22 mouse cellular contexts compared by ENCODE assay signal in genomic region chr5:91278466-91278865, GRCm38 (mm10).
DNase-seq lines count a peak whose midpoint lies in the region; ATAC-seq and TF ChIP-seq lines count a peak whose summit lies in the region.
"Had no signal": no experiment of that assay in that cellular context is flagged by ENCODE, and none has a peak within 500 bp of the region (broad histone marks: within the 10 kb centered on the region; RNA-seq: fewer than 3 reads in every experiment).

No protein-coding gene starts in this region.

- ATAC-seq in kidney, postnatal 0 days (replicated peaks; ENCODE audit: low FRiP score, low read depth): no peak
- ATAC-seq: forebrain, embryonic 16.5 days; midbrain, embryonic 16.5 days had no signal

- WGBS in kidney, postnatal 0 days: 51% methylated on average over 3 of the region's 3 CpGs

- TF ChIP-seq EP300 in MEL (IDR thresholded peaks at IDR 0.05; ENCODE audit: low read depth in 1 of 2, low read length in 2 of 2): no peak

- no peak for TF ChIP-seq CTCF in kidney, postnatal 0 days (IDR thresholded peaks at IDR 0.05; ENCODE audit: low read depth)
- no peak for TF ChIP-seq CTCF in MEL (IDR thresholded peaks at IDR 0.05 in 2 of 3, conservative IDR thresholded peaks at IDR 0.05 in 1 of 3; ENCODE audit: control insufficient read depth in 1 of 3, insufficient read depth in 1 of 3, low read depth in 2 of 3, low read length in 3 of 3, poor library complexity in 1 of 3, severe bottlenecking in 1 of 3)

- no peak overlapping the region for H3K27ac ChIP-seq in kidney, postnatal 0 days
- no peak overlapping the region for H3K27ac ChIP-seq in MEL (ENCODE audit: control insufficient read depth, low read depth, low read length)
- H3K27ac ChIP-seq: embryonic facial prominence, embryonic 13.5 days; heart, embryonic 13.5 days; hindbrain, embryonic 15.5 days; limb, embryonic 15.5 days; liver, embryonic 15.5 days had no signal

- no peak for TF ChIP-seq RAD21 in MEL (IDR thresholded peaks at IDR 0.05; ENCODE audit: low read depth, low read length)

- H3K79me2 ChIP-seq in MEL (ENCODE audit: control insufficient read depth, insufficient read depth, low read length, poor library complexity): no peaks in the 10 kb centered on the region

- no peaks in the 10 kb centered on the region for H3K36me3 ChIP-seq in kidney, postnatal 0 days (ENCODE audit: insufficient read depth, low read length)
- peaks cover 0 to 7% of the 10 kb centered on the region in 2 experiments; a peak in 2 of 4 replicates for H3K36me3 ChIP-seq in MEL (ENCODE audit: control insufficient read depth in 1 of 2, insufficient read depth in 2 of 2, low read length in 2 of 2)
- H3K36me3 ChIP-seq: embryonic facial prominence, embryonic 13.5 days; heart, embryonic 13.5 days; hindbrain, embryonic 15.5 days; limb, embryonic 15.5 days; liver, embryonic 15.5 days had no signal

- no peak overlapping the region for H3K4me2 ChIP-seq in kidney, postnatal 0 days (ENCODE audit: low read length)
- H3K4me2 ChIP-seq: embryonic facial prominence, embryonic 13.5 days; heart, embryonic 13.5 days; hindbrain, embryonic 15.5 days; limb, embryonic 15.5 days; liver, embryonic 15.5 days had no signal

- TF ChIP-seq POLR2A in MEL (IDR thresholded peaks at IDR 0.05; ENCODE audit: control insufficient read depth in 1 of 2, insufficient read depth in 1 of 2, low read depth in 1 of 2, low read length in 2 of 2, poor library complexity in 1 of 2): no peak

- no peak overlapping the region for H3K4me3 ChIP-seq in kidney, postnatal 0 days (replicated peaks; ENCODE audit: low read depth, low read length)
- no peak overlapping the region for H3K4me3 ChIP-seq in MEL (ENCODE audit: control insufficient read depth in 1 of 2, insufficient read depth in 1 of 2, low read depth in 2 of 2, low read length in 2 of 2)
- H3K4me3 ChIP-seq: embryonic facial prominence, embryonic 13.5 days; heart, embryonic 13.5 days; hindbrain, embryonic 15.5 days; limb, embryonic 15.5 days; liver, embryonic 15.5 days had no signal

- H3K9ac ChIP-seq in kidney, postnatal 0 days (ENCODE audit: low read depth, low read length): no peak overlapping the region
- no peak overlapping the region for H3K9ac ChIP-seq in MEL (ENCODE audit: control insufficient read depth, low read depth, low read length, poor library complexity, severe bottlenecking)
- H3K9ac ChIP-seq: embryonic facial prominence, embryonic 13.5 days; heart, embryonic 13.5 days; hindbrain, embryonic 15.5 days; limb, embryonic 15.5 days; liver, embryonic 15.5 days had no signal

- no peaks in the 10 kb centered on the region for H3K9me3 ChIP-seq in kidney, postnatal 0 days (replicated peaks; ENCODE audit: low read length)
- H3K9me3 ChIP-seq in MEL (replicated peaks; ENCODE audit: insufficient read depth, low read length): no peaks in the 10 kb centered on the region
- H3K9me3 ChIP-seq: embryonic facial prominence, embryonic 13.5 days; heart, embryonic 13.5 days; hindbrain, embryonic 15.5 days; limb, embryonic 15.5 days; liver, embryonic 15.5 days had no signal

- H3K4me1 ChIP-seq in kidney, postnatal 0 days (replicated peaks; ENCODE audit: insufficient read depth, low read length): no peaks in the 10 kb centered on the region
- peaks cover 3 to 13% of the 10 kb centered on the region in 2 experiments; a peak in 2 of 4 replicates for H3K4me1 ChIP-seq in MEL (ENCODE audit: control insufficient read depth in 1 of 2, insufficient read depth in 2 of 2, low read length in 2 of 2)
- H3K4me1 ChIP-seq: embryonic facial prominence, embryonic 13.5 days; heart, embryonic 13.5 days; hindbrain, embryonic 15.5 days; limb, embryonic 15.5 days; liver, embryonic 15.5 days had no signal

- DNase-seq in kidney, postnatal 0 days (ENCODE audit: low spot score): peak; percentile 10
- DNase-seq in kidney, adult 9 months: no peak
- peak; percentile 53 for DNase-seq in MEL (ENCODE audit: low read depth, low spot score)
- peak; percentile 4 for DNase-seq in induced T-regulatory cell, adult 2 months (ENCODE audit: low read depth)
- no peak for DNase-seq in gastrocnemius, adult 8-10 months (ENCODE audit: low spot score in 2 of 2)
- no peak for DNase-seq in T-cell, adult 2 months (ENCODE audit: low spot score)
- no peak for DNase-seq in gastrocnemius, postnatal 4 days (ENCODE audit: low spot score in 2 of 2)
- DNase-seq: adrenal gland, adult 8-10 months; cerebellum, adult 9-10 months; heart, adult 11 months; heart, postnatal 36 days; kidney, adult 18-20 months; kidney, postnatal 14 days; lung, postnatal 10 days; right cerebral cortex, postnatal 4 days had no signal

- H3K27me3 ChIP-seq in kidney, postnatal 0 days (ENCODE audit: insufficient read depth, low read length): no peaks in the 10 kb centered on the region
- peaks cover 0 to 3% of the 10 kb centered on the region in 2 experiments; a peak in 1 of 4 replicates for H3K27me3 ChIP-seq in MEL (ENCODE audit: control insufficient read depth in 1 of 2, insufficient read depth in 2 of 2, low read length in 2 of 2)
- H3K27me3 ChIP-seq: embryonic facial prominence, embryonic 13.5 days; heart, embryonic 13.5 days; hindbrain, embryonic 15.5 days; limb, embryonic 15.5 days; liver, embryonic 15.5 days had no signal

TF ChIP-seq in MEL, 35 proteins besides CTCF, POLR2A, EP300 and RAD21:
- no peak for TF ChIP-seq CHD2 (IDR thresholded peaks at IDR 0.05; ENCODE audit: low read length)
- TF ChIP-seq ETS1 (IDR thresholded peaks at IDR 0.05; ENCODE audit: low read depth, low read length): 0 out of 2 replicates have a peak, but pooled peaks have one; percentile 7
TF ChIP-seq in MEL: peak in this region for 1.

Comparison
In these comparisons a context has a peak if more than half of its experiments do, and no peak if none do; other contexts are left out.
1. DNase-seq: peak in kidney, postnatal 0 days (single experiment), MEL (single experiment) and induced T-regulatory cell, adult 2 months (single experiment); none in kidney, adult 9 months (single experiment), gastrocnemius, adult 8-10 months (0 of 2), T-cell, adult 2 months (single experiment) and gastrocnemius, postnatal 4 days (0 of 2).